Mouse (Mus musculus) forebrain, embryonic 15.5 days (tissue): Measurements from ENCODE around the gene Gm10985. TPM values are rescaled to one million over a fixed set of nuclear protein-coding genes. Genes with fewer than 3 reads are reported as not detected.

Experiments used
- ATAC-seq: fragments of 200-750 bp; cut with Nextera tagmentation; replicated peaks from 2 replicates; pipeline ENCODE4 v1.8.0; 2017; ENCODE audit warnings: mild to moderate bottlenecking, moderate TSS enrichment, moderate library complexity
- H3K27ac ChIP-seq: fragments of 300-500 bp; sonication (generic); replicated peaks from 2 replicates; pipeline ENCODE4 v1.5.1; 2015; ENCODE audit warnings: mild to moderate bottlenecking, inconsistent platforms
- H3K27me3 ChIP-seq: fragments of 300-500 bp; sonication (generic); 2 replicates; pipeline ENCODE4 v1.6.1; 2015; ENCODE audit warnings: inconsistent platforms
- H3K36me3 ChIP-seq: fragments of 300-500 bp; sonication (generic); 2 replicates; pipeline ENCODE4 v1.6.1; 2015; ENCODE audit warnings: mild to moderate bottlenecking, inconsistent platforms
- H3K4me1 ChIP-seq: fragments of 300-500 bp; sonication (generic); 2 replicates; pipeline ENCODE4 v1.6.1; 2015; ENCODE audit warnings: inconsistent platforms
- H3K4me2 ChIP-seq: fragments of 300-500 bp; sonication (generic); replicated peaks from 2 replicates; pipeline ENCODE4 v1.6.1; 2015; ENCODE audit warnings: mild to moderate bottlenecking, inconsistent platforms
- H3K4me3 ChIP-seq: fragments of 300-500 bp; sonication (generic); 2 replicates; pipeline ENCODE4 v1.5.1; 2015; ENCODE audit warnings: mild to moderate bottlenecking, inconsistent platforms
- H3K9ac ChIP-seq: fragments of 300-500 bp; sonication (generic); replicated peaks from 2 replicates; pipeline ENCODE4 v1.6.1; 2015; ENCODE audit warnings: mild to moderate bottlenecking, inconsistent platforms
- H3K9me3 ChIP-seq: fragments of 300-500 bp; sonication (generic); 2 replicates; pipeline ENCODE4 v1.6.1; 2016; ENCODE audit warnings: inconsistent platforms
- WGBS: fragments of 180-500 bp; shearing (Covaris S2); methylation state at CpG from one replicate; pipeline ENCODE4 v1.1.7; 2015; ENCODE audit warnings: mixed read lengths; 5-methylcytosine and 5-hydroxymethylcytosine counted together
- polyA plus RNA-seq: library from polyadenylated mRNA; unstranded; fragments of >200 nt; fragmentation: Nextera tagmentation; extraction: Ambion mirVana; gene quantifications from 2 replicates; pipeline ENCODE4 v1.2.1, GENCODE M21; 2015

Gm10985 gene
- not detected in 2 replicates for polyA plus RNA-seq

- H3K4me3 ChIP-seq: no peak within 1 kb of the TSS
- no peaks in the 10 kb centered on the region for H3K27me3 ChIP-seq
- H3K27ac ChIP-seq: no peak within 1 kb of the TSS
- peaks cover 5% of the 10 kb centered on the region; the same call in 1 of the 2 replicates for H3K4me1 ChIP-seq
- ATAC-seq: no peak
- no peaks in the 10 kb centered on the region for H3K9me3 ChIP-seq
- WGBS: 85% methylated on average over 2 of the region's 2 CpGs
- H3K36me3 ChIP-seq: no peaks in the 10 kb centered on the region
- H3K9ac ChIP-seq: no peak within 1 kb of the TSS
- no peak within 1 kb of the TSS for H3K4me2 ChIP-seq
Observed at GRCm38 (mm10) chr3:53844786-53845185, at the start of gene Gm10985. Gene Gm10985, plus strand, starts transcription at chr3:53845086.

GRCm38 (mm10) chr3:53796933-53797332 lies 48.0 kb upstream of the Gm10985 start:
- 84% methylated on average over 1 of the region's 1 CpGs for WGBS
- Histone ChIP-seq H3K36me3 (no peaks in the 10 kb centered on the region), H3K9ac (no peak overlapping the region), H3K4me3 (no peak overlapping the region), H3K4me1 (no peaks in the 10 kb centered on the region), H3K27ac (no peak overlapping the region), H3K4me2 (no peak overlapping the region), H3K27me3 (no peaks in the 10 kb centered on the region), H3K9me3 (no peaks in the 10 kb centered on the region)
- ATAC-seq: no peak

GRCm38 (mm10) chr3:53799671-53800070 lies 45.2 kb upstream of the Gm10985 start:
- no peaks in the 10 kb centered on the region for H3K4me1 ChIP-seq
- WGBS: 39% methylated on average over 2 of the region's 2 CpGs
- H3K9ac ChIP-seq: no peak overlapping the region
- H3K27ac ChIP-seq: peak overlapping the region; percentile 48
- ATAC-seq: peak; percentile 81
- H3K27me3 ChIP-seq: no peaks in the 10 kb centered on the region
- H3K4me2 ChIP-seq: no peak overlapping the region
- no peaks in the 10 kb centered on the region for H3K36me3 ChIP-seq
- no peaks in the 10 kb centered on the region for H3K9me3 ChIP-seq
- no peak overlapping the region for H3K4me3 ChIP-seq

- Histone ChIP-seq H3K4me2 (no peak overlapping the region), H3K4me3 (no peak overlapping the region), H3K27me3 (no peaks in the 10 kb centered on the region), H3K9ac (no peak overlapping the region), H3K9me3 (no peaks in the 10 kb centered on the region), H3K27ac (no peak overlapping the region), H3K4me1 (0 out of 2 replicates have a peak, but pooled peaks cover 3% of the 10 kb centered on the region), H3K36me3 (no peaks in the 10 kb centered on the region)
- 55% methylated on average over 7 of the region's 7 CpGs for WGBS
- peak; percentile 60; the same call in 1 of the 2 replicates for ATAC-seq
Observed at GRCm38 (mm10) chr3:53813421-53813977, 31.4 kb upstream of the Gm10985 start.

- no peak overlapping the region for H3K4me2 ChIP-seq
- H3K9me3 ChIP-seq: no peaks in the 10 kb centered on the region
- 57% methylated on average over 2 of the region's 2 CpGs for WGBS
- no peak overlapping the region for H3K4me3 ChIP-seq
- no peaks in the 10 kb centered on the region for H3K27me3 ChIP-seq
- H3K9ac ChIP-seq: no peak overlapping the region
- H3K36me3 ChIP-seq: no peaks in the 10 kb centered on the region
- H3K27ac ChIP-seq: 0 out of 2 replicates have a peak overlapping the region, but pooled peaks have one; percentile 1
- no peaks in the 10 kb centered on the region for H3K4me1 ChIP-seq
- ATAC-seq: peak; percentile 66
Observed at GRCm38 (mm10) chr3:53834238-53834637, 10.6 kb upstream of the Gm10985 start.

GRCm38 (mm10) chr3:53846206-53846928 lies 1.5 kb downstream of the Gm10985 start:
- Histone ChIP-seq H3K4me2 (no peak overlapping the region), H3K36me3 (no peaks in the 10 kb centered on the region), H3K27me3 (no peaks in the 10 kb centered on the region), H3K9ac (no peak overlapping the region), H3K9me3 (no peaks in the 10 kb centered on the region), H3K4me1 (peaks cover 5% of the 10 kb centered on the region; the same call in 1 of the 2 replicates), H3K27ac (no peak overlapping the region), H3K4me3 (no peak overlapping the region)
- no peak for ATAC-seq
- WGBS: 62% methylated on average over 7 of the region's 7 CpGs

GRCm38 (mm10) chr3:53847726-53848125 lies 2.8 kb downstream of the Gm10985 start:
- no peaks in the 10 kb centered on the region for H3K36me3 ChIP-seq
- no peaks in the 10 kb centered on the region for H3K27me3 ChIP-seq
- no peaks in the 10 kb centered on the region for H3K9me3 ChIP-seq
- no peak overlapping the region for H3K4me2 ChIP-seq
- WGBS: 76% methylated on average over 4 of the region's 4 CpGs
- no peak overlapping the region for H3K4me3 ChIP-seq
- H3K9ac ChIP-seq: no peak overlapping the region
- no peak for ATAC-seq
- peaks cover 5% of the 10 kb centered on the region; the same call in 1 of the 2 replicates for H3K4me1 ChIP-seq
- H3K27ac ChIP-seq: no peak overlapping the region

- ATAC-seq: no peak
- Histone ChIP-seq H3K27ac (no peak overlapping the region), H3K9me3 (no peaks in the 10 kb centered on the region), H3K27me3 (no peaks in the 10 kb centered on the region), H3K36me3 (no peaks in the 10 kb centered on the region), H3K4me3 (no peak overlapping the region), H3K9ac (no peak overlapping the region), H3K4me1 (peaks cover 5% of the 10 kb centered on the region; the same call in 1 of the 2 replicates), H3K4me2 (no peak overlapping the region)
- 86% methylated on average over 11 of the region's 11 CpGs for WGBS
Observed at GRCm38 (mm10) chr3:53848262-53848661, 3.4 kb downstream of the Gm10985 start.

GRCm38 (mm10) chr3:53854261-53854660 lies 9.4 kb downstream of the Gm10985 start:
- Histone ChIP-seq H3K36me3 (peaks cover 24% of the 10 kb centered on the region), H3K27ac (no peak overlapping the region), H3K4me2 (no peak overlapping the region), H3K9ac (no peak overlapping the region), H3K9me3 (no peaks in the 10 kb centered on the region), H3K4me3 (no peak overlapping the region), H3K4me1 (no peaks in the 10 kb centered on the region), H3K27me3 (no peaks in the 10 kb centered on the region)
- no peak for ATAC-seq
- WGBS: 83% methylated on average over 4 of the region's 4 CpGs

- whole genome bisulfite sequencing: 89% methylated on average over 3 of the region's 3 CpGs
- Histone ChIP-seq H3K27me3 (no peaks in the 10 kb centered on the region), H3K4me3 (no peak overlapping the region), H3K4me2 (no peak overlapping the region), H3K4me1 (no peaks in the 10 kb centered on the region), H3K9ac (no peak overlapping the region), H3K36me3 (peaks cover 30% of the 10 kb centered on the region), H3K9me3 (no peaks in the 10 kb centered on the region), H3K27ac (no peak overlapping the region)
- ATAC-seq: no peak
Observed at GRCm38 (mm10) chr3:53854831-53855230, 9.9 kb downstream of the Gm10985 start.

GRCm38 (mm10) chr3:53863383-53864220 lies 18.7 kb downstream of the Gm10985 start, which contains the start of gene Ufm1:
Gene Ufm1, minus strand, starts transcription at chr3:53863830.
- Histone ChIP-seq H3K36me3 (peaks cover 31% of the 10 kb centered on the region), H3K4me2 (peak within 1 kb of the TSS; percentile 78), H3K27ac (peak within 1 kb of the TSS; percentile 63; the same call in 1 of the 2 replicates), H3K4me1 (peaks cover 12% of the 10 kb centered on the region), H3K27me3 (no peaks in the 10 kb centered on the region), H3K4me3 (peak within 1 kb of the TSS; percentile 89), H3K9me3 (no peaks in the 10 kb centered on the region), H3K9ac (peak within 1 kb of the TSS; percentile 72)
- WGBS: under 1% methylated on average over 58 of the region's 58 CpGs
- ATAC-seq: peak; percentile 99

GRCm38 (mm10) chr3:53868212-53868611 lies 23.3 kb downstream of the Gm10985 start:
- H3K9me3 ChIP-seq: no peaks in the 10 kb centered on the region
- no peak overlapping the region for H3K27ac ChIP-seq
- no peak overlapping the region for H3K9ac ChIP-seq
- H3K36me3 ChIP-seq: no peaks in the 10 kb centered on the region
- no peak for ATAC-seq
- no peak overlapping the region for H3K4me2 ChIP-seq
- H3K27me3 ChIP-seq: no peaks in the 10 kb centered on the region
- no peak overlapping the region for H3K4me3 ChIP-seq
- H3K4me1 ChIP-seq: peaks cover 7% of the 10 kb centered on the region
- WGBS: 85% methylated on average over 4 of the region's 4 CpGs
